Mouse (Mus musculus): Measurements from ENCODE around the gene Grin2d. TPM values are rescaled to one million over a fixed set of nuclear protein-coding genes. Genes with fewer than 3 reads are reported as not detected.
"Not testable (repeated sequence)": the region's sequence is repeated elsewhere in the genome, so short reads cannot be mapped to it uniquely, and the experiment has no call there.

Gene Grin2d
- 1.6 TPM in 2 replicates for polyA plus RNA-seq (2016; fragmentation: Nextera tagmentation; extraction: Ambion mirVana)

GRCm38 (mm10) chr7:45878278-45878677, at the start of gene Grin2d:
Gene Grin2d, minus strand, starts transcription at chr7:45878378.
- not testable (repeated sequence) for H3K4me3 ChIP-seq; H3K27ac ChIP-seq; H3K4me2 ChIP-seq (replicated peaks); H3K9ac ChIP-seq; H3K27me3 ChIP-seq; ATAC-seq (ENCODE audit: low FRiP score); H3K9me3 ChIP-seq (replicated peaks)
- Histone ChIP-seq H3K4me1 (peaks cover 18% of the 10 kb centered on the region), H3K36me3 (peaks cover 79% of the 10 kb centered on the region)
- 96% methylated on average over 1 of the region's 1 CpGs for WGBS

GRCm38 (mm10) chr7:45924429-45924816, 46.2 kb upstream of the Grin2d start:
- H3K27ac ChIP-seq: no peak overlapping the region
- H3K9me3 ChIP-seq (replicated peaks): no peaks in the 10 kb centered on the region
- peak overlapping the region; percentile 61 for H3K4me2 ChIP-seq (replicated peaks)
- peak overlapping the region; percentile 42 for H3K4me3 ChIP-seq
- peaks cover 34% of the 10 kb centered on the region for H3K27me3 ChIP-seq
- H3K36me3 ChIP-seq: no peaks in the 10 kb centered on the region
- no peak for ATAC-seq (ENCODE audit: low FRiP score)
- WGBS: 12% methylated on average over 14 of the region's 14 CpGs
- no peak overlapping the region for H3K9ac ChIP-seq
- H3K4me1 ChIP-seq: peaks cover 9% of the 10 kb centered on the region

- Histone ChIP-seq H3K4me1 (peaks cover 9% of the 10 kb centered on the region), H3K27ac (peak within 1 kb of the TSS; percentile 88), H3K9ac (peak within 1 kb of the TSS; percentile 50; the same call in 1 of the 2 replicates), H3K9me3 (replicated peaks) (no peaks in the 10 kb centered on the region), H3K4me2 (replicated peaks) (peak within 1 kb of the TSS; percentile 61), H3K36me3 (no peaks in the 10 kb centered on the region), H3K4me3 (peak within 1 kb of the TSS; percentile 42), H3K27me3 (peaks cover 29% of the 10 kb centered on the region)
- peak; percentile 36 for ATAC-seq (ENCODE audit: low FRiP score)
- 6% methylated on average over 24 of the region's 24 CpGs for WGBS
Observed at GRCm38 (mm10) chr7:45923762-45924428, 45.7 kb upstream of the Grin2d start, which contains the start of gene Ccdc114. Gene Ccdc114, plus strand, starts transcription at chr7:45924072.

- under 1% methylated on average over 36 of the region's 37 CpGs for WGBS
- Histone ChIP-seq H3K9me3 (replicated peaks) (no peaks in the 10 kb centered on the region), H3K27ac (peak overlapping the region; percentile 88), H3K4me3 (peak overlapping the region; percentile 42), H3K4me2 (replicated peaks) (peak overlapping the region; percentile 61), H3K4me1 (peaks cover 9% of the 10 kb centered on the region), H3K36me3 (no peaks in the 10 kb centered on the region), H3K27me3 (peaks cover 24% of the 10 kb centered on the region), H3K9ac (peak overlapping the region; percentile 50)
- ATAC-seq (ENCODE audit: low FRiP score): peak; percentile 91
Observed at GRCm38 (mm10) chr7:45922928-45923761, 45.0 kb upstream of the Grin2d start.

GRCm38 (mm10) chr7:45921950-45922600, 43.9 kb upstream of the Grin2d start:
- Histone ChIP-seq H3K4me3 (no peak overlapping the region), H3K9ac (no peak overlapping the region), H3K9me3 (replicated peaks) (no peaks in the 10 kb centered on the region), H3K27ac (peak overlapping the region; percentile 88), H3K4me2 (replicated peaks) (peak overlapping the region; percentile 61; the same call in 1 of the 2 replicates), H3K36me3 (no peaks in the 10 kb centered on the region), H3K4me1 (peaks cover 19% of the 10 kb centered on the region), H3K27me3 (peaks cover 13% of the 10 kb centered on the region)
- WGBS: 83% methylated on average over 12 of the region's 12 CpGs
- no peak for ATAC-seq (ENCODE audit: low FRiP score)

GRCm38 (mm10) chr7:45921242-45921621, 43.1 kb upstream of the Grin2d start, which contains the start of gene Emp3:
Gene Emp3, minus strand, starts transcription at chr7:45921404.
- peak within 1 kb of the TSS; percentile 23 for H3K4me3 ChIP-seq
- H3K4me1 ChIP-seq: peaks cover 27% of the 10 kb centered on the region
- H3K4me2 ChIP-seq (replicated peaks): peak within 1 kb of the TSS; percentile 19
- no peaks in the 10 kb centered on the region for H3K9me3 ChIP-seq (replicated peaks)
- H3K27me3 ChIP-seq: peaks cover 11% of the 10 kb centered on the region
- peak within 1 kb of the TSS; percentile 88 for H3K27ac ChIP-seq
- H3K9ac ChIP-seq: peak within 1 kb of the TSS; percentile 32; the same call in 1 of the 2 replicates
- WGBS: 51% methylated on average over 9 of the region's 9 CpGs
- no peak for ATAC-seq (ENCODE audit: low FRiP score)
- H3K36me3 ChIP-seq: no peaks in the 10 kb centered on the region

GRCm38 (mm10) chr7:45920583-45921241, 42.5 kb upstream of the Grin2d start:
- Histone ChIP-seq H3K27me3 (peaks cover 11% of the 10 kb centered on the region), H3K36me3 (no peaks in the 10 kb centered on the region), H3K9me3 (replicated peaks) (no peaks in the 10 kb centered on the region), H3K4me3 (peak overlapping the region; percentile 23), H3K27ac (peak overlapping the region; percentile 40; the same call in 1 of the 2 replicates), H3K4me2 (replicated peaks) (peak overlapping the region; percentile 19), H3K4me1 (peaks cover 32% of the 10 kb centered on the region), H3K9ac (peak overlapping the region; percentile 32; the same call in 1 of the 2 replicates)
- ATAC-seq (ENCODE audit: low FRiP score): no peak
- WGBS: 51% methylated on average over 9 of the region's 9 CpGs

- no peaks in the 10 kb centered on the region for H3K36me3 ChIP-seq
- 74% methylated on average over 4 of the region's 4 CpGs for WGBS
- peak overlapping the region; percentile 19; the same call in 1 of the 2 replicates for H3K4me2 ChIP-seq (replicated peaks)
- H3K4me1 ChIP-seq: peaks cover 33% of the 10 kb centered on the region
- H3K4me3 ChIP-seq: peak overlapping the region; percentile 23; the same call in 1 of the 2 replicates
- peaks cover 11% of the 10 kb centered on the region for H3K27me3 ChIP-seq
- H3K9me3 ChIP-seq (replicated peaks): no peaks in the 10 kb centered on the region
- no peak for ATAC-seq (ENCODE audit: low FRiP score)
- no peak overlapping the region; the same call in 1 of the 2 replicates for H3K9ac ChIP-seq
- no peak overlapping the region for H3K27ac ChIP-seq
Observed at GRCm38 (mm10) chr7:45919761-45920160, 41.6 kb upstream of the Grin2d start.

GRCm38 (mm10) chr7:45919083-45919671, 41.0 kb upstream of the Grin2d start:
- no peak for ATAC-seq (ENCODE audit: low FRiP score)
- Histone ChIP-seq H3K27me3 (peaks cover 11% of the 10 kb centered on the region), H3K36me3 (no peaks in the 10 kb centered on the region), H3K27ac (no peak overlapping the region), H3K9me3 (replicated peaks) (no peaks in the 10 kb centered on the region), H3K4me2 (replicated peaks) (no peak overlapping the region), H3K4me3 (no peak overlapping the region), H3K4me1 (peaks cover 33% of the 10 kb centered on the region), H3K9ac (no peak overlapping the region)
- WGBS: 64% methylated on average over 14 of the region's 14 CpGs

- H3K27me3 ChIP-seq: peaks cover 11% of the 10 kb centered on the region
- peak overlapping the region; percentile 86 for H3K27ac ChIP-seq
- H3K4me3 ChIP-seq: no peak overlapping the region
- H3K4me2 ChIP-seq (replicated peaks): no peak overlapping the region
- WGBS: 87% methylated on average over 15 of the region's 15 CpGs
- ATAC-seq (ENCODE audit: low FRiP score): no peak
- no peak overlapping the region; the same call in 1 of the 2 replicates for H3K9ac ChIP-seq
- no peaks in the 10 kb centered on the region for H3K9me3 ChIP-seq (replicated peaks)
- H3K4me1 ChIP-seq: peaks cover 33% of the 10 kb centered on the region
- no peaks in the 10 kb centered on the region for H3K36me3 ChIP-seq
Observed at GRCm38 (mm10) chr7:45917926-45918325, 39.7 kb upstream of the Grin2d start.

GRCm38 (mm10) chr7:45917004-45917704, 39.0 kb upstream of the Grin2d start:
- peak overlapping the region; percentile 50 for H3K4me2 ChIP-seq (replicated peaks)
- peak overlapping the region; percentile 86 for H3K27ac ChIP-seq
- H3K4me1 ChIP-seq: peaks cover 26% of the 10 kb centered on the region
- peak overlapping the region; percentile 25; the same call in 1 of the 2 replicates for H3K4me3 ChIP-seq
- no peaks in the 10 kb centered on the region for H3K36me3 ChIP-seq
- H3K9me3 ChIP-seq (replicated peaks): no peaks in the 10 kb centered on the region
- ATAC-seq (ENCODE audit: low FRiP score): no peak; the same call in 1 of the 2 replicates
- H3K9ac ChIP-seq: peak overlapping the region; percentile 65
- peaks cover 11% of the 10 kb centered on the region for H3K27me3 ChIP-seq
- WGBS: 31% methylated on average over 13 of the region's 13 CpGs

All from hindbrain, embryonic 12.5 days (tissue).